In the genomic region with DNA sequence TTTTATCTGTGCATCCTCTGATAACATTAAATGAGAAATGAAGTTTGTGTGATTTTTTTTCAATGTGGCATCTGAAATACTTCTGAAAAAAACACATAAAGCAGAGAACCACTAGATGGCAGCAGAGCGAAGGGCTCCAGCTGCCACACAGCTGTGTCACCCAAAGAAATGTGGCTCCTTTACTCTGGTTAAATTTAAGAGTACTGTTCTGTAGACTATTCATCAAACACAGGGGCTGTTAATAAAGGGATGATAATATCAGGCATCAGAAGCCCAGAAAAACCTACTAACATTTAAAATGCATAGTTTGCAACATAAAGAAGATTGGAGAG, we compare ENCODE assay signal across 9 mouse cellular contexts. TPM values are rescaled to one million over a fixed set of nuclear protein-coding genes. Genes with fewer than 3 reads are reported as not detected.
DNase-seq lines count a peak whose midpoint lies in the region; ATAC-seq and TF ChIP-seq lines count a peak whose summit lies in the region.
"Had no signal": no experiment of that assay in that cellular context is flagged by ENCODE, and none has a peak within 500 bp of the region (broad histone marks: within the 10 kb centered on the region; RNA-seq: fewer than 3 reads in every experiment).

No protein-coding gene starts in this region.

- no peak overlapping the region for H3K27ac ChIP-seq in hindbrain, embryonic 11.5 days (ENCODE audit: low read depth, low read length)

- H3K36me3 ChIP-seq in hindbrain, embryonic 11.5 days (ENCODE audit: control insufficient read depth, insufficient read depth, low read length) = no peaks in the 10 kb centered on the region

- peak; percentile 60 for ATAC-seq in common myeloid progenitor, adult 5-6 weeks (replicated peaks; ENCODE audit: low read depth, poor library complexity, severe bottlenecking)
- ATAC-seq in hindbrain, embryonic 11.5 days (ENCODE audit: low FRiP score) = peak; percentile 77

- H3K4me3 ChIP-seq in hindbrain, embryonic 11.5 days (ENCODE audit: low read depth, low read length) = no peak overlapping the region
- no peak overlapping the region for H3K4me3 ChIP-seq in lung, adult 2 months (replicated peaks; ENCODE audit: extremely low read depth, low read depth, low read length)

- no peaks in the 10 kb centered on the region for H3K27me3 ChIP-seq in hindbrain, embryonic 11.5 days (ENCODE audit: control insufficient read depth, insufficient read depth, low read length)

- peak; percentile 20 for DNase-seq in layer of hippocampus, adult 9-10 months (ENCODE audit: low spot score)
- DNase-seq in layer of hippocampus, adult 9-11 months = no peak
- DNase-seq in MEL-GATA-1-ER (ENCODE audit: extremely low read depth, low read depth) = peak; percentile 39
- DNase-seq in hindbrain, embryonic 11.5 days (ENCODE audit: low spot score) = peak; percentile 81
- no peak for DNase-seq in lung, adult 2 months
- DNase-seq in retina, adult 2 months (ENCODE audit: low read depth, low spot score) = peak; percentile 29
- no peak for DNase-seq in frontal cortex, postnatal 25 days (ENCODE audit: low spot score in 2 of 2)

- peak; percentile 84 for TF ChIP-seq CTCF in lung, adult 2 months (IDR thresholded peaks at IDR 0.05; ENCODE audit: insufficient read depth, low read length)

- TF ChIP-seq POLR2A in lung, adult 2 months (IDR thresholded peaks at IDR 0.05; ENCODE audit: borderline replicate concordance, extremely low read depth, low read depth, low read length) = no peak

- no peak overlapping the region for H3K9ac ChIP-seq in hindbrain, embryonic 11.5 days (ENCODE audit: low read depth, low read length)

- H3K9me3 ChIP-seq in hindbrain, embryonic 11.5 days (ENCODE audit: control insufficient read depth, low read length) = no peaks in the 10 kb centered on the region

- no peak overlapping the region for H3K4me2 ChIP-seq in hindbrain, embryonic 11.5 days (replicated peaks; ENCODE audit: low read depth, low read length)

- no peaks in the 10 kb centered on the region for H3K4me1 ChIP-seq in hindbrain, embryonic 11.5 days (replicated peaks; ENCODE audit: control insufficient read depth, insufficient read depth, low read length)
- no peaks in the 10 kb centered on the region for H3K4me1 ChIP-seq in lung, adult 2 months (ENCODE audit: control insufficient read depth, insufficient read depth, low read length)

- WGBS in hindbrain, embryonic 11.5 days = 0% methylated on average over 1 of the region's 1 CpGs
- whole genome bisulfite sequencing in lung, adult 2 months = 0% methylated on average over 1 of the region's 1 CpGs

RNA-seq across cellular contexts. Expression of gene Lrrc72, which starts 38.1 kb away (rescaled TPM):
- not detected in 2 replicates for total RNA-seq in common myeloid progenitor, adult 5-6 weeks (2017)
- polyA plus RNA-seq in hindbrain, embryonic 11.5 days (2014; fragmentation: Nextera tagmentation; extraction: Ambion mirVana) = not detected in 2 replicates
- not detected in 2 replicates for polyA plus RNA-seq in lung, adult 2 months (2012; rRNA removed)
- polyA plus RNA-seq: gonadal fat pad, adult 2 months had no signal

RNA-seq across cellular contexts. Expression of gene Bzw2, which starts 57.2 kb away (rescaled TPM):
- 132 and 152 TPM in 2 replicates for total RNA-seq in common myeloid progenitor, adult 5-6 weeks (2017)
- polyA plus RNA-seq in hindbrain, embryonic 11.5 days (2014; fragmentation: Nextera tagmentation; extraction: Ambion mirVana) = 325 and 331 TPM in 2 replicates
- polyA plus RNA-seq in lung, adult 2 months (2012; rRNA removed) = 5.5 and 11.1 TPM in 2 replicates

RNA-seq across cellular contexts. Expression of gene Ankmy2, which starts 58.2 kb away (rescaled TPM):
- 23.5 and 24.3 TPM in 2 replicates for total RNA-seq in common myeloid progenitor, adult 5-6 weeks (2017)
- polyA plus RNA-seq in hindbrain, embryonic 11.5 days (2014; fragmentation: Nextera tagmentation; extraction: Ambion mirVana) = 32.0 and 34.0 TPM in 2 replicates
- polyA plus RNA-seq in lung, adult 2 months (2012; rRNA removed) = 6.0 and 9.3 TPM in 2 replicates

Comparison
In these comparisons a context has a peak if more than half of its experiments do, and no peak if none do; other contexts are left out.
1. DNase-seq: peak in layer of hippocampus, adult 9-10 months (single experiment), MEL-GATA-1-ER (single experiment), hindbrain, embryonic 11.5 days (single experiment) and retina, adult 2 months (single experiment); none in layer of hippocampus, adult 9-11 months (single experiment), lung, adult 2 months (single experiment) and frontal cortex, postnatal 25 days (0 of 2).
2. RNA of gene Bzw2, which starts 57.2 kb away (polyA plus RNA-seq): 325 to 331 TPM in hindbrain, embryonic 11.5 days; 5.5 to 11.1 TPM in lung, adult 2 months; every median in the first group is over 10 times any median in the second.